Mouse (Mus musculus) gastrocnemius, postnatal 14 days (tissue): ENCODE data around the gene Pex6. TPM values are rescaled to one million over a fixed set of nuclear protein-coding genes. Genes with fewer than 3 reads are reported as not detected.

Experiments used
- DNase-seq: peaks from one replicate; pipeline ENCODE4 v3.0.0; 2021; ENCODE audit warnings: mixed read lengths
- intact Hi-C: fragments of 180-260 bp; cut with DNase I; formaldehyde crosslinking; loops from one replicate; pipeline ENCODE4 v1.15.1; 2025; ENCODE audit warnings: low total_unique reads
- total RNA-seq, 2 experiments: library from RNA; stranded (reverse); gene quantifications; 2 replicates each; pipeline ENCODE4 v1.2.3; 2021

Gene Pex6
- total RNA-seq, 2 experiments from 2014 or later, result 10.1 to 11.2 TPM

GRCm38 (mm10) chr17:46770546-46770945 lies 59.3 kb downstream of the Pex6 start:
- no peak for DNase-seq
- intact Hi-C loops, result no loop called here

GRCm38 (mm10) chr17:46771025-46771424 lies 59.8 kb downstream of the Pex6 start:
- DNase-seq, result no peak
- intact Hi-C loops, result no loop called here

DNA sequence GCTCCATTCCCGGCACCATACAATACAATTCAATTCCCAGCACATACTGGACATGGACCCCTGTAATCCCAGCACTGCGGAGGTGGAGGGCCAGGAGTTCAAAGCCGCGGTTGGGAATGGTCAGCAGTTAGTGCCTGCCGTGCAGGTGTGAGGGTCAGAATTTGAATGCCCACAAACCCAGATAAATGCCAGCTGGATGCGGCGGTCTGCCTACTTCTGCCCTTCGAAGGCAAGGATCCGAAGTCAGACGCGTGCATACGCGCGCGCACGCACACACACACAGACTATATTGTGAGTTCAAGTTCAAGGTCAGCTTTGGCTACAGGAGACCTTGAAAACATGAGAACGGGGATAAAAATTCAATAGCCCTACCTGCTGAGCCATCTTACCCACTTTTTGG lies 60.4 kb downstream of the Pex6 start:
- no peak for DNase-seq
- intact Hi-C loops, result no loop called here

- intact Hi-C loops, result no loop called here
- DNase-seq, result no peak
These were observed 60.8 kb downstream of the Pex6 start for GRCm38 (mm10) chr17:46772038-46772403.

DNA sequence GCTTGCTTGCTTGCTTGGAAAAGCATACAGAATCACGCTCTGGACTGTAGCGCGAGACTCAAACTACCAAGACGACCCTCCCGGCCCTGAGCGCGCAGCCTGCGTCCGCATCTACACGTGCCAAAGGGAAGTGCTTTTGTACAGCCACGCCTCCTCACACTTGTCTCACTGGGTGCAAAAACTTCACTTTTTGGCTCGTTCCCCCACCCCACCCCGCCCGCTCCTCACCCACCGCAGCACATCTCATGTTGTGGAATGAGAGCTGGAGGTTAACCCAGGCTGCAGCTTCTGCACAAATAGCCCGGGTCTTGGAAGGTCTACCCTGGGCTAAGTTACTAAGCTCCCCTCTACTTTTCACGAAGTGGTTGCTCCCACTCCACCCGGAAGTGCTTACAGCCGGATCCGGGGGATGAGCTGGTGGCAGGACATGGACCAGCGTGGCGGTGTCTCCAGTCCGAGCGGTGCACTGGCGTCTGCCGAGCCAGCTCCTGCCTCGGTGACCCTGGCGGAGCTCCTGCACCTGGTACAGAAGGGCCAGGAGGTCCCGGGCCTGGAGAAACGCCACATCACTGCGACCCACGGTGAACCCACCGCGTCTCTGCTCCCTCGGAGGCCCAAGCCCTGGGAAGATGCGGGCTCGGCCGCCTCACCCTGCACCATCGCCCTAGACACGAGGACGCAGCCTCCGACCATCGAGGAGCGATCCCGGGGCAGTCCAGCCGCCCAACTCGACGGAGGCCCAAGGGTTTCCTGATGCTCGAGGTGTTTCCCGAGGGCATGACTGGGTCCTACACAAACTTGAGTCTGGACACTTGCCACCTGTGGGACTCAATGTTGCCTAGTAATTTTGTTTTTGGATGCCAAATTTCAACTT lies 61.4 kb downstream of the Pex6 start, which contains the start of gene 2310039H08Rik:
Gene 2310039H08Rik, plus strand, starts transcription at position 232 of the 874 bp plus-strand sequence.
- intact Hi-C loops, result no loop called here
- peak; percentile 84 for DNase-seq

GRCm38 (mm10) chr17:46773278-46774130 lies 62.2 kb downstream of the Pex6 start:
- no peak for DNase-seq
- intact Hi-C loops, result no loop called here

GRCm38 (mm10) chr17:46774131-46774472 lies 62.8 kb downstream of the Pex6 start:
- DNase-seq, result no peak
- intact Hi-C loops, result no loop called here

DNA sequence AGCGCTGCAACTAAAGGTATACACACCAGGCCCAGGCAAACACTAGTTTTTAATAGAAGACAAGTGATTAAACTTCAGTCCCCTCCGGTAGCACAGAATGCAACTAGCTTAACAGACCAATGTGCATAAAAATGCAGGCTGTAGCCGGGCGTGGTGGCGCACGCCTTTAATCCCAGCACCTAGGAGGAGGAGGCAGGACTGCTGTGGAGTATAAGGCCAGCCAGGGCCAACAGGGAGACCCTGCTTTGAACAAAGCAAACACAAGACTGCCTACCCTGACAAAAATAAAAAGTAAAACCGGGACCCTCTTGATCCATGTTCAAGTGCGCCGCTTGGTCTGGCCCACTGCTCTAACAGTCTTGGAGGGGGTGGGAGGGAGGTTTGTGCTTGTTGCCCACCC lies 63.8 kb downstream of the Pex6 start:
- intact Hi-C loops, result no loop called here
- no peak for DNase-seq

Other genes starting within 250 kb of the Pex6 start
- 1 to 10 TPM; 3.3 to 4.6 TPM for gene Ttbk1, start 223.8 kb upstream of the Pex6 start, total RNA-seq
- 1 to 10 TPM; 4.8 to 6.3 TPM for gene Dnph1, start 214.8 kb upstream of the Pex6 start, total RNA-seq
- 10 to 100 TPM in 1 of 2 experiments, 1 to 10 TPM in 1; 9.5 to 11.9 TPM for gene Cul9, start 165.1 kb upstream of the Pex6 start, total RNA-seq
- 10 to 100 TPM; 48.7 to 66.2 TPM for gene Srf, start 155.3 kb upstream of the Pex6 start, total RNA-seq
- gene Ptk7, start 82.0 kb upstream of the Pex6 start, total RNA-seq, result 1 to 10 TPM; 5.8 to 7.2 TPM
- gene Klc4, start 65.4 kb upstream of the Pex6 start, total RNA-seq, result 10 to 100 TPM; 13.7 to 14.9 TPM
- 100 to 1,000 TPM; 102 to 107 TPM for gene Mrpl2, start 65.2 kb upstream of the Pex6 start, total RNA-seq
- gene Cul7, start 61.1 kb upstream of the Pex6 start, total RNA-seq, result 10 to 100 TPM; 20.1 to 25.5 TPM
- 10 to 100 TPM in 1 of 2 experiments, 1 to 10 TPM in 1; 9.5 to 11.8 TPM for gene Rrp36, start 37.1 kb upstream of the Pex6 start, total RNA-seq
- 10 to 100 TPM; 46.2 to 57.6 TPM for gene Mea1, start 32.7 kb upstream of the Pex6 start, total RNA-seq
- 100 to 1,000 TPM; 150 to 154 TPM for gene Klhdc3, start 30.5 kb upstream of the Pex6 start, total RNA-seq
- 10 to 100 TPM; 26.9 to 29.1 TPM for gene Ppp2r5d, start 6.4 kb upstream of the Pex6 start, total RNA-seq
- under 1 TPM; 0.41 to 0.75 TPM for gene Gnmt, start 17.7 kb downstream of the Pex6 start, total RNA-seq
- gene Cnpy3, start 40.8 kb downstream of the Pex6 start, total RNA-seq, result 10 to 100 TPM; 11.3 to 16.5 TPM
- not detected for gene Ptcra, start 52.2 kb downstream of the Pex6 start, total RNA-seq
- 10 to 100 TPM; 37.8 to 40.2 TPM for gene 2310039H08Rik, start 61.2 kb downstream of the Pex6 start, total RNA-seq
- gene Rpl7l1, start 71.2 kb downstream of the Pex6 start, total RNA-seq, result 10 to 100 TPM; 54.3 to 57.3 TPM
- 10 to 100 TPM in 1 of 2 experiments, 1 to 10 TPM in 1; 9.4 to 10.5 TPM for gene Bicral, start 147.0 kb downstream of the Pex6 start, total RNA-seq
- 10 to 100 TPM; 12.9 to 14.5 TPM for gene Tbcc, start 179.2 kb downstream of the Pex6 start, total RNA-seq
- not detected for gene Prph2, start 199.0 kb downstream of the Pex6 start, total RNA-seq